Mouse (Mus musculus): Measurements from ENCODE around the gene Fam118b. TPM values are rescaled to one million over a fixed set of nuclear protein-coding genes. Genes with fewer than 3 reads are reported as not detected.

Gene Fam118b
- 10 to 100 TPM; 22.6 to 28.3 TPM for total RNA-seq (2021)
- long read RNA-seq, experiment 1, transcript Fam118b-201 (8 exons, 1,860 nt), result major isoform, 6 of 39 reads
- long read RNA-seq, experiment 1, partial matches to known transcripts, result 5 of 39 reads
- long read RNA-seq, experiment 1, other reads (novel, unspliced or antisense), result 28 of 39 reads
- long read RNA-seq, experiment 2, partial matches to known transcripts, result 4 of 21 reads
- long read RNA-seq, experiment 2, other reads (novel, unspliced or antisense), result 16 of 21 reads

DNA sequence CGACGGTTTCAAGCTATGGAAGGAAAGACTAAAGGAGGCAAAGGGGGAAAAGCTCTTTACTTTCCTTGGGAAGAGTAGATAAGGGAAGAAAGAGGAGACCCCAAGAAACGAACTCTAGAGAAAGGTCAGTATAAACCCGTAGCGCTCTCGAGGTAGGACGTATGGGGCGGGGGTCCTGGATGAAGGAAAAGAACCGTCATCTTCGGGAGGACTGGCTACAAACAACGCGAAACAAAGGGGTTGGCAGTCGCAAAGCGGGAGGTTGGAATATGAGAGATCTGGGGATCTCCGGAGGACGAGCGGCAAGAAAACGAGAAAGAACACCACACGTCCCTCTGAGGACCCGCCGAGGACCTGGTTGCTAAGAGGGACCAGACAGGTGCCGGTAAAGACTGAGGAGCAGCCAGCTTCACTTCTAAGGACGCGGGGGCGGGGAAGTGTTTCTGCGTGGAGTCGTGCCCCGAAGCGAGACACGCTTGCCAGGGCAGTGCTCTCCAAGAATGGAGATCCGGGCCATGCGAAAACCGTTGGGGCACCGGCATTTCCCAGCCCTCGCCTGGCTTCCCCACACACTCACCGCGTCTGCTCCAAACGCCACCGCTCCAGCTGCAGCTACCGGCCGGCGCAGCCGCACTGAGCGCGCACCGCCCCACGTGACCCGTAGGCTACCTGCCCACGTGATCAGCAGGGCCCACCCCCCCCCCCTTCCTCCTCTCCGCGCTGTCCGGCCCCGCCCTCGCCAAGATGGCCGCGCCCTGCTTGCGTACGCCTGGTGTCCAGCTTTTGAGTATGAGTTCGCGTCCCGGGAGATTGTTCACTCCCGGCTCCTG, at the start of gene Fam118b, which contains the start of gene Rpusd4:
Gene Fam118b (minus strand): TSS at position 660 of the 830 bp plus-strand sequence.
Gene Rpusd4 (plus strand): TSS at position 720 of the 830 bp plus-strand sequence.
- peak; percentile 90 for DNase-seq (ENCODE audit: low spot score)

DNA sequence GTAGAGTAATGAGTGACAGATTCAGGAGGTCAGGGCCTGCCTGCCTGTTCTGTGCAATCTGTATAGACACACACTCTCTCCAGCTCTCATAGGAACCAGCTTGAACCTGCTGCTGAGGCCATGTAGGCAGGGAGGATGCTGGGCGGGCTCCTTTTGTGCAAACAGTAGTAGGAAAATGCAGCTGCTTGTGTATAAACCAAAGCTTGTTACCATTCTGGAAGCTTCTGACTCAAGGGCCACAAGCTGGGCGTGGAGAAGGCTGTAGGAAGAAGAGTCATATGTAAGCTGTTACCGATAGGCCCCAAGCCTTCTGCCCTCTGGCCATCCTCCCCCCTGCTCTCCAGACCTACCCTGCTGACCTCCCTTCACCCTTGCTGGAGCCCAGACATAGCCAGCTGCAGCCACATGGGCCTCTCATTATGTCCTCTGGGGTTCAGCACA, 49.2 kb upstream of the Fam118b start:
- no peak for DNase-seq (ENCODE audit: low spot score)

DNA sequence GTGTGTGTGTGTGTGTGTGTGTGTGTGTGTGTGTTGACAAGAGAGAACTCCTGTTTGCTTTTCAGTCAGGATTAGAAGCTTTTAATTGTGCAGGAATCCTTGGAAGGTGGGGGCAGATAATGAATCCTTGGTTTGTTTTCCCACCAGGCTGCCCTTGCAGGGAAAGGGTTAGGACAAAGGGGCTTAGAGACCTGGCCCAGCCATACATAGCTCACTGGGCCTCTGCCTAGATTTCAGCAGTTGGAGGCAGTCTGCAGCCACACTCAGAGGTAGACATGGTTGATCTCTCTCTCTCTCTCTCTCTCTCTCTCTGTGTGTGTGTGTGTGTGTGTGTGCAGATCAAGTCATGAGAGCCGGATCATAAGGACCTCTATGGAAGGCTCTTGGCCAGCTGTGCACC, 46.6 kb upstream of the Fam118b start:
- no peak for DNase-seq (ENCODE audit: low spot score)

DNA sequence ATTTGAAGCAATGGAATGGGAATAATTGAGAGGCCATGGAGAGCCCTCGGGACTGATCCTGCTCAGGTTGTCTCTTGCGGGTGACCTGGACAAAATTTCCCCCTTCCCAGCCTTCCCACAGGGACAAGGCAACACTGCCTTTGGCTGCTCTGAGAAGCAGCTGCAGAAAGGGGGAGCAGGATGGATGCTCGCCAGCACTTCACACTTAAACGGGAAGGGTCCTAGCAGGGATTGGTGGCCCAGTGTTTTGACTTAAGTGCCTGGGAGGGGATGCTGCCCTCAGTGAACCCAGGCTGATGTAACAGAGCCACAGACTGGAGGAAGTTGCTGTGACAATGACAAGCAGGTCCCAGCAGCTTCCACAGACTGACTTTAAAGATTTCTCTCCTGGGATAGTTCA, 46.0 kb upstream of the Fam118b start:
- no peak for DNase-seq (ENCODE audit: low spot score)

DNA sequence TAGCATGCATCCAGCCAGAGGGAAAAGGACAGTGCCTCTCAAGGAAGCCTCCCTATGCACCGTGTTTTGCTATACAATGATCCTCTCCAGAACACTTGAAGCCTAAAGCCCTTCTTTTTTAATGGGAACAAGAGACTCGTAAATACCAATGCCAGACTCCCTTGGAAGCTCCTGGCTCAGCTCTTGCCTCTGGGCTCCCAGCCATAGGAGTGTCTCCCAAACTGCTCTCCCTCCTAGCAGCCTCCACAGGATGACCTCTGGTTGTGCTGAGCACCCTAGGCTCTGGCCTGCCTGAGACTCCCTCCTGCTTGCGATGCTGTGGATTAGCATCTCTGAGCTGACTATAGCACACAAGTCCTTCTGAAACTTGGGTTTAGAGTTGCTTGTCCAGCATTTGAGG, 44.9 kb upstream of the Fam118b start:
- DNase-seq (ENCODE audit: low spot score), result peak; percentile 72

DNA sequence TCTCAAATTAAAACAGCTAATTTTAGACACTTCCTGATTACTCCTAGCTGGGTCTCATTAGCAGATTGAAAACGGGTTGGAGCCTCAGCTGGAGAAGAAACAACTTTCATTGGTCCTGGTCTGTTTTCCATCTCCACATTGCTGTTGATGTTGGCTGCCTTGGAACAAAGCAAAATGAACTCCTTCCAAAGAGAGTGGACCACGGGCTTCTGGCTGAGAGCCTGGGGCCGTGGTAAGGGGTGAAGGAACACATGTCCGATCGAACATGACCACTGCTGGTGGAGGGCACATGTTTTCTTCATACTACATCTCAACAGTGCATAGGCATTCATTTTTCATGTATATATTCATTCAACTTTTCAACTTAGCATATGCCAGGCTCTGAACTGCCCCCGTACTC, 42.8 kb upstream of the Fam118b start:
- DNase-seq (ENCODE audit: low spot score), result no peak

DNA sequence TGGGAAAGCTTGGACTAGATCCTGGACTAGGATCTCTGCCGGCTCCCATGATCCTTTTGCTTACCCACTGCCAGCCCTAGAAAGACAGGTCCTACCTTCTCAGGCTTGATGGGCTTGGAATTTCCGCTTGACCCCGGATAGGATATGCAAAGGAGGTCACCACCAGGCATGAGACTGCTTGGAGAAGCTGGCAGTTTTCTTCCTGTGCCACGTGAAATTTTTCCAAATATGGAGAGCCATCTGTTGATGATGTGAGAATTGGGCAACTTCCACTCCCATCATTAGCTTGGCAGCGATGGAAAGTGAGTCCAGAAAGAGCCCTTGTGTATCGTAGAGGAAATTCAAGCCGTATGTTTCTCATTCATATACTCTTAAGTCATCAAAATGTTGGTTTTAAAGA, 39.9 kb upstream of the Fam118b start:
- DNase-seq (ENCODE audit: low spot score), result no peak

DNA sequence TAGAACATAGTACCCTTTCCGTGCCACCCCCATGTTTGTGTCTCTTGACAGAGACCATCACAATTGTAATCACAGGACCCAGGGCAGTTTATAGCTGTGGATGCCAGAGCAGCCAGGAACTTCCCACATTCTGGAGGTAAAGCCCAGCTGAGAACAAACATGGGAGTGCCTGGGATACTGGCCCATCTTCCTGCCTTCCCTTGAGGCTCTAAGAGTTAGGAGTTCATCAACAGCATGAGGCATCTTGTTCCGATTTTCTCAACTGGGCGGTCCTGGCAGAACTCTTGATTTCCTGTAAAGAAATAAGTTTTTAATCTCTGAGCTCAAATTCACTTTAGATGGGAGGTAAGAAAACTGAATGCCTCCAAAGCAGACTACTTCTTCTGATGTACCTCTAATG, 34.6 kb upstream of the Fam118b start:
- DNase-seq (ENCODE audit: low spot score), result peak; percentile 49

DNA sequence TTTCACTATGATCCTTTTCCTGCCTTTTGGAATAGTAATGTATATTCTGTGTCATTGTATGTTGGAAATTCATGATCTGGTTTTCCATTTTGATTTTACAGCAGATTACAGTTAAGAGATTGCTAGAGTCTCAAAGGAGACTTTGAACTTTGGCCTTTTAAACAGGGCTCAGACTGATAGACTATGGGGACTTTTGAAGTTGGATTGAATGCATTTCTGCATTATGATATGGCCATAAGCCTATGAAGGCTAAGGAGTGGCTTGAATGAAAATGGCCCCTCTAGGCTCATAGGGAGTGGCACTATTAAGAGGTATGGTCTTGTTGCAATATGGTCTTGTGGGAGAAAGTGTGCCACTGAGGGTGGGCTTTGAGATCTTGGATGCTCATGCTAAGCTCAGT, 30.2 kb upstream of the Fam118b start:
- no peak for DNase-seq (ENCODE audit: low spot score)

DNA sequence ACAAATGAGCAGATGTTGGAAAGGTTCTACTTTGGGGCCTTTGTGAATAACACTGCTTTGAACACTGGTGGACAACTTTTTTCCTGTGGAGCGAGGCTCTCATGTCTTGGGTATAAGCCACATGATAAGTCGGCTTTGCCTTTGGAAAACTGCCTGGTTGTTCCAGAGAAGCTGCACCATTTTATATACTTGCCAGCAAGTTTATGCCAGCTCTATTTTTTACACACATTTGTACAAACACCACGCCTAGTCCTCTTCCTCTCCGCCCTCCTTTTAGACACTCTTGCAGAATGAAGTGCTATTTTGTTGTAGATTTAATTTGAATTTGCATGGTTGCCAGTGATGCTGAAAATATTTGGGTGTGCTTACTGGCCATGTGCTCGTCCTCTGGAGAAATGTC, 25.9 kb upstream of the Fam118b start:
- peak; percentile 42 for DNase-seq (ENCODE audit: low spot score)

DNA sequence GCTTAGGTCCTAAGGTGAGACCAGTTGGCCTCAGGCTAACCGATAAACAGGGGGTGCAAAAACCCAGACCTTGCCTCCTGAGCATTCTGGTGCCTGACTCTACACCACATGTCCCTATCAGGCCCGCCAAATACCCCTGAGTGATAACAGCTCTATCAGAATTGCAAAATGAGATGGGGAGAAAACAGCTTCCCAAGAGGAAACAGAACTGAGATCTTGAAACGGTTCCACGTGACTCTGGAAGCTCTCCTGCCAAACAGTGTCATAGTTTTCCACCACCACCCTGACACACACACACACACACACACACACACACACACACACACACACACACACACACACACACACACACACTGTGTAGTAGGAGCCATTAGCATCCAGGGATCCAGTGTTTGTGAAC, 23.3 kb upstream of the Fam118b start:
- DNase-seq (ENCODE audit: low spot score), result no peak

DNA sequence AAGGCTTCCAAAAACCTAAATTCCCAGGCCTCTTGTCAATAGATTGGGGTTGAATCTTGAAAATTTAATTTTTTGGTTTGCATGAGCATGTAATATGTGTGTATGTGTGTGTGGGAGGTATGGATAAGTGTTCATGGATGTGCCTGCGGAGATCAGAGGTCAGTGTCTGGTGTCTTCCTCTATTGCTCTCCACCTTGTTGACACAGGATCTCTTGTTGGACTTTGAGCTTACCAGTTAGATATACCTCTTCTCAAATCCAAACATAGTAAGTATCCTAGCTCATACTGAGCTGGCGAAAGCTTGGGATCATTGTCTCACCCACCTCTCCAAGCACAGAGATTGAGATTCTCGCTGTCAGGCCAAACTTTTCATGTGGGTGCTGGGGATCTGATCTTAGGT, 22.8 kb upstream of the Fam118b start:
- no peak for DNase-seq (ENCODE audit: low spot score)

DNA sequence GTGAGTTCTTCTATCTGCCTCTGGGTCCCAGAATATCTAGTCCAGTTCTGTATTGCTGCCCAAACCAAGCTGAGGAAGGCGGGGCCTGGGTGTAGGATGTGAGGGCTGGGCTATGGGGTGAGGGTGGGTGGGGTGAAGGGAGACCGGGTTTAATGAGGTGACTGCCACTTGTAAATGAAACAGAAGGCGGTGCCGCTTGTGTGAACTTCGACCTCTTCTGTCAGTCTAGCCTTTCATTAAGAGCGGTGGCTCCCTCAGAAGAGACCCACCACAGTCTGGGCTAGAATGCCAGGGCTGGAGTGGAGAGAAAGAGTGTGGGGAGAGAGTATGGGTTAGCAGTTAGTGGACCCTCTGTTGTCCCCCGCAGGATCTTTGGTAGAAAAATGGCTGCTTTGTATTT, 22.4 kb upstream of the Fam118b start:
- DNase-seq (ENCODE audit: low spot score), result no peak

DNA sequence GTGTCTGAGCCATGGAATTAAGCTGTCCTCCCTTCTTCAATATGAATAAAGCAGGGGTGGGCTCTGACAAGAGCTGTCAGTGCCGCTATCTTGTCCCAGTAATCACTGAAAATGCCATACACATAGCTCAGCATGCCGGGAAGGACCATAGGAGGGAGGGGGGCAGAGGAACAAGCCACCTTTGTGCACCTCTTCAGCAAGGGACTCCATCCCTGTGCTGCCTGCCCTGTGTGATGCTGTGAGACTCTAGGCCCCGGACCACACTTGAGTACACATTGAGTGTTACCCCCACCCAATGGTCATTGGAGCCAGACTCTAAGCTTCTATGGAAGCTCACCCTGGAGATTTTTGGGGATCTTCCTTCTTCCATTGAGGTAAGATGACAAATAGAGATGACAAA, 18.7 kb upstream of the Fam118b start:
- DNase-seq (ENCODE audit: low spot score), result no peak

DNA sequence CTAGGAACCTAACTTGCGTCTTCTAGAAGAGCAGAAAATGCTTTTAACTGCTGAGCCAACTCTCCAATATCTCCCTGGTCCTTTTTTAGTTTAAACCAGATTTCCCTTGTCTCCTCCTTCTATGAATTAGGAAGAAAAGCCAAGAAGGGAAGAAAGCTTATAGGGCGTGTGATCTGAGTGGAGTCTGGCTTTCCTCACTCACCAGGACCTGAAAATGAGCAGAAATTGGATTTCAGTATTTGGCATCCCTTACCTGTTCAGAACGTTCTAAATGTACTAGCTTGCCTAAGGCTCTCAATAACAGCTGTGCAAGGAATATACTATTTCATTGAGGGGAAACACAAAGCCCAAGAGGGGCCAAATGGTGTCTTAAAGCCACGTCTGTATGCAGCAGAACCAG, 16.7 kb upstream of the Fam118b start:
- no peak for DNase-seq (ENCODE audit: low spot score)

DNA sequence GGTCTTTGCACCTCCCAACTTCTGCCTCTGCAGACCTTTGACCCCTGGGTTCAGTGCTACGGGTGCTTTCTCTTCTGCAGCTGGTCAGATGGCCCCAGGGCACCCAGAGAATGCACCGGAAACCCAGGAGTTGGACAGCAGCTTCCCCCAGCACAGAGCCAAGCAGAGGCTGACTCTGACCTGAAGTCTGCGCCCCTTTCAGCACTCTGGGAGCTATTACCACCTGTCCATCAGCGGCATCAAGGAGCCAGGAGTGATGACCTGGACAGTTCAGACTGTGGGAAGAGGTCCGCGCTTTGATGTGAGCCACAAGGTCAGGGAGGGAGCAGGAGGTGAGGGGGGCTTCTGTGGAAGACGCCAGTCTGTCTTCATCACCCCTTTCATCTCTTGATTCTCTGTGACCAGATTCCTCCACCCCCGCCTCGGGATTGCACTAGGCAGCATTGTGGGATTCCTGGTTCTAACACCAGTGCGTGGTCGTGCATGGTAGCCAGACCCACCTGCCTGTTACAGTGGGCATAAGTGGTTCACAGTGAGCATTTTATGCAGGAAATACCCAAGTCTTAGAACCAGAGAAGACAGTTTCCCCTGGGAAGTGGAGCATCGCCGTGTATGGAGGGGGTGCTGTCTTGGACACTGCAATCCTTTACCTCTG, 15.9 kb upstream of the Fam118b start:
- no peak for DNase-seq (ENCODE audit: low spot score)

DNA sequence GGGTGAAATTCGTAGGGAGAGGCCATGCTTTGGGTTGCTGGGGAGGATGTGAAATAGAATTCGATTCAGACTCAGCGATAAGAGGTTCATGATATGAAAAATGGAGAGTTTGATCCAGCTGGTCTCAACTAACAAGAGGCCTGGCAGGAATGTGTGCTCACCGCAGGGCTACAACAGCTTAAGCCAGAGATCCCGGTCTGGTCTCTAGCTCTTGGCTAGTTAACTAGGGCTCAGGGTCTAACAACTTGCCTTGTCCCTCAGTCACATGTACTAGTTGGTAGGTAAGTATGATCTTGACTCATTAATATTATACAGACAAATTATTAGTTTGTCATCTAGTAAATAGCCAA, 15.2 kb upstream of the Fam118b start:
- DNase-seq (ENCODE audit: low spot score), result no peak

DNA sequence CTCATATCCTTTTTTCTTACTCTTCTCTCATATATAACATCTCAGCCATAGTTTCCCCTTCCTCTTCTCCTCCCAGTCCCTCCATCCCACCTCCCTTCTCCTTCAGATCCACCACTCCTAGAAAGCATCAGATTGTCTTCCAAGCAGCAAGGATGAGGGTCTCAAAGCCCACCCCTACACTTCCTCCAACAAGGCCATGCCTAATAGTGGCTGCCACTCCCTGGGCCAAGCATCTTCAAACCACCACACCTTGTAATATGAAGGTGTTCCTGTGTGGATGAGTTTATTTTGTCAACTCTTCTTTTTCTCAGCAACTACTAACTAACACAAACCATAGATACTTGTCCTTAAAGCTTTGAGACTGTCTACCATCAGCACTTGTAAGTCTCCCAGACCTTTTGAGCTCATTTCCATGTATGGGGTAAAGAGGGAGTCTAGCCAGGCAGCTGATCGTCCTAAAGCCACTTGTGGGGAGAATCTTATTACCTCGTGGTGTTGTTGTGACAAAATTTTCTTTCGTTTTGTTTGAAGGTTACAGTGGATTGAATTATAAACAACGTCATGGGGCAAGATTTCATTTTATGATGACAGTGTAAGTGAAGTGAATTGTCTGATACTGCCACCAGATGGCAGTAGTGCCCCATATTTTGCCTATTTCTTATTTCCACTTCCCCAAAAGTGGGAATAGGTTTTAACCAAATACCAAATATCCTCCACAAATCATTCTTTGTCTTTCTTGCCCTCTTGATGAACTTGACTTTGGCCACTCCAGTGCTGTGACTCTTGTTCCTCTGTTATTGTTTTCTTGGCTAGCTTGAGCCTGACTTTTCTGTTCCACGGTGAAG, 14.6 kb upstream of the Fam118b start:
- peak; percentile 61 for DNase-seq (ENCODE audit: low spot score)

DNA sequence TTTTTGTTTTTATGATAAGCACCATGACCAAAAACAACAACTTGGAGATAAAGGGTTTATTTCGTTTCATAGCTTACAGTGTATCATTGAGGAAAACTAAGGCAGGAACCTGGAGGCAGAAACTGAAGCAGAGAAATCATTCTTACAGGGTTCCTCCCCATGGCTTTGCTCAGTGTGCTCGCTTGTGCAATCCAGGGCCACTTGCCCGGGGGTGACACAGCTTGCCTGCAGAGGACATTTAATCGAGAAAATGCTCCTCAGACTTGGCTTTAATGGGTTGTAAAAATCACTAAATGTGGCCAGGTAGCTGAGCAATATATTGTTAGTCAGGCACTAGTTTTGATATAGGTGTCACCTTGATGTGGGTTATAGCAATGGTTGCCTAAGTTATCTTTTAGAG, 10.8 kb upstream of the Fam118b start:
- DNase-seq (ENCODE audit: low spot score), result peak; percentile 28

DNA sequence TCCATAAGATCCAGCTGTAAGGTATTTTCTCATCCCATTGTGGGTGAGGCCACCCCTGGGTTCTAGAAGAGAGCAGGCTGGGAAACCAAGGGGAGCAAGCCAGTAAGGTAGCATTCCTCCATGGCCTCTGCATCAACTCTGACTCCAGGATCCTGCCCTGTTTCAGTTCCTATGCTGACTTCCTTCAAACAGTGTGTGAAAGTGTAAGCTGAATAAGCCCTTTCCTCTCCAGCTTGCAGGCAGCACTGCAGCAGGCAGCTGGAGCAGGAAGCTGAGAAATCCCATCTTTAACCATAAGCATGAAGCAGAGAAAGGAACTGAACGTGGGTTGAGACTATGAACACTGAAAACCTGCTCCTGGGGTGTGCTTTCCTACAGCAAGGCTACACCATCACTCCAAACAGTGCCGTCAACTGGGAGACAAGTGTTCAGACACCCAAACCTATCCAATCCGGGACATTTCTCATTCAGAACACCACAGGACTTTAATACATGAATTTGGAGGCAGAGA, 10.3 kb upstream of the Fam118b start:
- DNase-seq (ENCODE audit: low spot score), result no peak

DNA sequence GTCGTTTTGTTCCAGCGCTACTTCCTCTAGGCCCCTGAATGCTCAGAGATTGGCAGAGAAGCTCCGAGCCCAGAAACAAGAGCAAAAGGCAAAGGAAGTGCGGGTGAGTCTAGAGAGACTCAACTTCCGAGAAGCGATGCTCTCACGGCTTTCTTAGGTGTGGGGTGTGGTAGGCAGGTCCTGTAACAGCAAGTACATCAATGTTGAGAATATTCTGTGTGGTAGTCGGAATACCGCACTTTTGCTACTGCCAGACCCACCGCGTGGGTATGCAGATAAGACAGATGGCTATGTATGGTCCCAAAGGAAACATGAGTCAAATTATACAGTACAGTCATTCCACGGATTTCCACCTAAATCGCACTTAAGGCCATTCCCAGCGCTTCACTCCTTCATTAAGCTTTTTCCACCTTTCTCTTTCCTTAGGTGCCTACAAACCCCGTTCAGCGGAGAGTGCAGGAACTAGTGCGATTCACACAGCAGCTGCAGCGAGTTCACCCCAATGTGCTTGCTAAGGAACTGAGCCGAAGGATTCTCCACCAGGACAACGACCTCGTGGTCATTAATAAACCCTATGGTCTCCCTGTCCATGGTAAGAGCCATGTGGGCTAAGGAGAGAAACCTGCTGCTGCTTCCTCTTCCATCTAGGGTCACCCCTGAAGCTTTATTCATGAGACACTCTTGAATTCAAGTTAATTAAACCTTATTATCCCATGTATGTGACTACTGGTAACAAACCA, 541 bp upstream of the Fam118b start:
- DNase-seq (ENCODE audit: low spot score), result no peak

Measured in gastrocnemius, adult 18-20 months (tissue).